Mouse (Mus musculus): ENCODE measurements at regions not wholly inside any gene's neighbourhood (a gene's known extent, or its start where the extent isn't known, plus 50 kb on each side); places are given as distances from the start of the nearest gene placed in this dataset.

- no peak for TF ChIP-seq POLR2AphosphoS5 (IDR thresholded peaks at IDR 0.05; ENCODE audit: insufficient replicate concordance, low read depth, low read length)
- TF ChIP-seq CTCF (IDR thresholded peaks at IDR 0.05; ENCODE audit: low read depth, low read length): no peak
- no peak for TF ChIP-seq GATA1 (IDR thresholded peaks at IDR 0.05; ENCODE audit: borderline replicate concordance, low read length)
- TF ChIP-seq TAL1 (conservative IDR thresholded peaks at IDR 0.05; ENCODE audit: low read depth, low read length): no peak
Observed at GRCm38 (mm10) chr14:61778618-61779017, 171.4 kb downstream of the Kcnrg start.

All from G1E (cell line).